Mouse (Mus musculus): ENCODE data around the gene Pptc7.
"Not testable (repeated sequence)": the region's sequence is repeated elsewhere in the genome, so short reads cannot be mapped to it uniquely, and the experiment has no call there.

The Pptc7 gene

GRCm38 (mm10) chr5:122300071-122300518 is 15.9 kb downstream of the Pptc7 start:
- no peak for DNase-seq (ENCODE audit: low read depth, low spot score)

- DNase-seq (ENCODE audit: low read depth, low spot score): no peak
Observed at GRCm38 (mm10) chr5:122302810-122303745, 18.9 kb downstream of the Pptc7 start.

GRCm38 (mm10) chr5:122303937-122304336 is 19.8 kb downstream of the Pptc7 start:
- DNase-seq (ENCODE audit: low read depth, low spot score): no peak

GRCm38 (mm10) chr5:122304541-122304940 is 20.4 kb downstream of the Pptc7 start:
- DNase-seq (ENCODE audit: low read depth, low spot score): no peak

GRCm38 (mm10) chr5:122305472-122305871 is 21.3 kb downstream of the Pptc7 start:
- no peak for DNase-seq (ENCODE audit: low read depth, low spot score)

- DNase-seq (ENCODE audit: low read depth, low spot score): no peak
Observed at GRCm38 (mm10) chr5:122306536-122306935, 22.4 kb downstream of the Pptc7 start.

GRCm38 (mm10) chr5:122310699-122311098 is 26.5 kb downstream of the Pptc7 start:
- no peak for DNase-seq (ENCODE audit: low read depth, low spot score)

- DNase-seq (ENCODE audit: low read depth, low spot score): no peak
Observed at GRCm38 (mm10) chr5:122311692-122312091, 27.5 kb downstream of the Pptc7 start.

GRCm38 (mm10) chr5:122312346-122312745 is 28.2 kb downstream of the Pptc7 start:
- DNase-seq (ENCODE audit: low read depth, low spot score): no peak

- DNase-seq (ENCODE audit: low read depth, low spot score): no peak
Observed at GRCm38 (mm10) chr5:122312942-122313684, 28.9 kb downstream of the Pptc7 start.

- DNase-seq (ENCODE audit: low read depth, low spot score): peak; percentile 10
Observed at GRCm38 (mm10) chr5:122314966-122315667, 31.0 kb downstream of the Pptc7 start.

GRCm38 (mm10) chr5:122317329-122318045 is 33.3 kb downstream of the Pptc7 start:
- no peak for DNase-seq (ENCODE audit: low read depth, low spot score)

GRCm38 (mm10) chr5:122318100-122318499 is 33.9 kb downstream of the Pptc7 start:
- DNase-seq (ENCODE audit: low read depth, low spot score): no peak

GRCm38 (mm10) chr5:122318976-122319375 is 34.8 kb downstream of the Pptc7 start:
- DNase-seq (ENCODE audit: low read depth, low spot score): not testable (repeated sequence)

- no peak for DNase-seq (ENCODE audit: low read depth, low spot score)
Observed at GRCm38 (mm10) chr5:122319474-122320204, 35.5 kb downstream of the Pptc7 start.

- DNase-seq (ENCODE audit: low read depth, low spot score): no peak
Observed at GRCm38 (mm10) chr5:122320205-122320781, 36.1 kb downstream of the Pptc7 start.

- DNase-seq (ENCODE audit: low read depth, low spot score): no peak
Observed at GRCm38 (mm10) chr5:122323523-122323922, 39.4 kb downstream of the Pptc7 start.

GRCm38 (mm10) chr5:122324608-122325431 is 40.7 kb downstream of the Pptc7 start:
- DNase-seq (ENCODE audit: low read depth, low spot score): no peak

GRCm38 (mm10) chr5:122325477-122325876 is 41.3 kb downstream of the Pptc7 start:
- no peak for DNase-seq (ENCODE audit: low read depth, low spot score)
